Mouse (Mus musculus) hindbrain, embryonic 11.5 days (tissue): ENCODE data around the gene Tmem229b. TPM values are rescaled to one million over a fixed set of nuclear protein-coding genes. Genes with fewer than 3 reads are reported as not detected.
A peak's percentile ranks its signal among the peaks of the same experiment; 100 is the strongest.

ENCODE experiments used
- ATAC-seq: fragments of 200-750 bp; cut with Nextera tagmentation; 2 replicates; pipeline ENCODE4 v1.8.0; 2017; ENCODE audit warnings: mild to moderate bottlenecking, moderate TSS enrichment, moderate library complexity; ENCODE audit not compliant: low FRiP score
- DNase-seq: peaks from one replicate; pipeline ENCODE4 v3.0.0-alpha.2; 2015; ENCODE audit warnings: low spot score
- H3K27ac ChIP-seq: fragments of 300-500 bp; sonication (generic); 2 replicates; pipeline ENCODE4 v1.5.1; 2014; ENCODE audit warnings: mild to moderate bottlenecking, low read depth, low read length
- H3K27me3 ChIP-seq: fragments of 300-500 bp; sonication (generic); 2 replicates; pipeline ENCODE4 v1.6.1; 2014; ENCODE audit warnings: mild to moderate bottlenecking, low read length, moderate library complexity, mixed read lengths; ENCODE audit not compliant: control insufficient read depth, insufficient read depth
- H3K36me3 ChIP-seq: fragments of 300-500 bp; sonication (generic); 2 replicates; pipeline ENCODE4 v1.6.1; 2014; ENCODE audit warnings: mild to moderate bottlenecking, low read length, moderate library complexity, mixed read lengths; ENCODE audit not compliant: control insufficient read depth, insufficient read depth
- H3K4me1 ChIP-seq: fragments of 300-500 bp; sonication (generic); replicated peaks from 2 replicates; pipeline ENCODE4 v1.6.1; 2014; ENCODE audit warnings: low read length, mixed read lengths; ENCODE audit not compliant: control insufficient read depth, insufficient read depth
- H3K4me2 ChIP-seq: fragments of 300-500 bp; sonication (generic); replicated peaks from 2 replicates; pipeline ENCODE4 v1.6.1; 2014; ENCODE audit warnings: mild to moderate bottlenecking, low read depth, low read length
- H3K4me3 ChIP-seq: fragments of 300-500 bp; sonication (generic); 2 replicates; pipeline ENCODE4 v1.5.1; 2014; ENCODE audit warnings: low read depth, low read length
- H3K9ac ChIP-seq: fragments of 300-500 bp; sonication (generic); 2 replicates; pipeline ENCODE4 v1.6.1; 2014; ENCODE audit warnings: low read depth, low read length
- H3K9me3 ChIP-seq: fragments of 300-500 bp; sonication (generic); 2 replicates; pipeline ENCODE4 v1.6.1; 2016; ENCODE audit warnings: low read length; ENCODE audit not compliant: control insufficient read depth
- WGBS: fragments of 180-500 bp; shearing (Covaris S2); extraction: QIAGEN DNeasy Blood & Tissue Kit; methylation state at CpG from one replicate; pipeline ENCODE4 v1.1.7; 2014; 5-methylcytosine and 5-hydroxymethylcytosine counted together
- polyA plus RNA-seq: library from polyadenylated mRNA; unstranded; fragments of >200 nt; fragmentation: Nextera tagmentation; extraction: Ambion mirVana; gene quantifications from 2 replicates; pipeline ENCODE4 v1.2.1, GENCODE M21; 2014

Gene Tmem229b
- polyA plus RNA-seq, 1 experiment from 2014 or later, result 7.5 TPM

GRCm38 (mm10) chr12:78952484-78952883 is 54.9 kb downstream of the Tmem229b start:
- Histone ChIP-seq H3K4me2 (no peak overlapping the region), H3K36me3 (no peaks in the 10 kb centered on the region), H3K4me1 (no peaks in the 10 kb centered on the region), H3K9me3 (0 out of 2 replicates have a peak, but pooled peaks cover 4% of the 10 kb centered on the region), H3K9ac (no peak overlapping the region), H3K4me3 (no peak overlapping the region), H3K27me3 (no peaks in the 10 kb centered on the region), H3K27ac (no peak overlapping the region)
- WGBS, result 62% methylated on average over 3 of the region's 3 CpGs
- DNase-seq, result no peak
- no peak for ATAC-seq

GRCm38 (mm10) chr12:78952053-78952452 is 55.4 kb downstream of the Tmem229b start:
- no peaks in the 10 kb centered on the region for H3K27me3 ChIP-seq
- no peak for DNase-seq
- H3K4me1 ChIP-seq, result no peaks in the 10 kb centered on the region
- ATAC-seq, result no peak
- no peak overlapping the region for H3K27ac ChIP-seq
- 76% methylated on average over 11 of the region's 11 CpGs for WGBS
- 0 out of 2 replicates have a peak, but pooled peaks cover 3% of the 10 kb centered on the region for H3K9me3 ChIP-seq
- H3K9ac ChIP-seq, result no peak overlapping the region
- no peak overlapping the region for H3K4me2 ChIP-seq
- no peak overlapping the region for H3K4me3 ChIP-seq
- no peaks in the 10 kb centered on the region for H3K36me3 ChIP-seq

- no peaks in the 10 kb centered on the region for H3K9me3 ChIP-seq
- ATAC-seq, result no peak
- WGBS, result 51% methylated on average over 5 of the region's 5 CpGs
- H3K4me1 ChIP-seq, result no peaks in the 10 kb centered on the region
- no peak overlapping the region for H3K27ac ChIP-seq
- DNase-seq, result no peak
- H3K4me3 ChIP-seq, result no peak overlapping the region
- no peaks in the 10 kb centered on the region for H3K36me3 ChIP-seq
- H3K27me3 ChIP-seq, result no peaks in the 10 kb centered on the region
- no peak overlapping the region for H3K4me2 ChIP-seq
- no peak overlapping the region for H3K9ac ChIP-seq
Measured at GRCm38 (mm10) chr12:78947661-78948060, 59.8 kb downstream of the Tmem229b start.

GRCm38 (mm10) chr12:78947161-78947560 is 60.3 kb downstream of the Tmem229b start:
- no peaks in the 10 kb centered on the region for H3K4me1 ChIP-seq

DNA sequence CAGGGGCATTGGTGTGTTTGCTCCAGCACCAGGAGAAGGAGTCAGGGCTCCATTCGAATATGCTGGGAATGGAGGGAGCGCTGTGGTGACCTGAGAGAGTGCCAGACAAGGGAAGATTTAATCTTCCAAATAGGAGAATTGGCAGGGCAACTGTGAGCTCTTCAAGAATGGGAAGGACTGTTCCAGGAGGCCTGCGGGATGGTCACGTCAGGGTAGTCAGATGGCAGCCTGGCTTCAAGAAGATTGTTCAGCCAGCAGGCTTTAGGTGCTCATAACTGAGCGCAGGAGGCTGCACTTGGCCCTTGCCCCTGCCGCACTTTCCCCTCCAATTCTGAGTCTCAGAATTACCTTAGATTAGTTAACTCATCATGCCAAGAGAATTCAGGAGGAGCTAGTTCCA is 64.5 kb downstream of the Tmem229b start:
- Histone ChIP-seq H3K36me3 (no peaks in the 10 kb centered on the region), H3K9ac (no peak overlapping the region), H3K27me3 (no peaks in the 10 kb centered on the region), H3K9me3 (no peaks in the 10 kb centered on the region), H3K27ac (no peak overlapping the region), H3K4me2 (no peak overlapping the region), H3K4me1 (no peaks in the 10 kb centered on the region), H3K4me3 (no peak overlapping the region)
- 88% methylated on average over 6 of the region's 6 CpGs for WGBS
- no peak for DNase-seq
- no peak for ATAC-seq

More at GRCm38 (mm10) chr12:78947161-78947560, 60.3 kb downstream of the Tmem229b start:
- Histone ChIP-seq H3K27me3 (no peaks in the 10 kb centered on the region), H3K27ac (no peak overlapping the region), H3K36me3 (no peaks in the 10 kb centered on the region), H3K4me3 (no peak overlapping the region), H3K9me3 (no peaks in the 10 kb centered on the region), H3K9ac (no peak overlapping the region), H3K4me2 (no peak overlapping the region)
- ATAC-seq (no peak), DNase-seq (peak; percentile 5)
- WGBS, result 84% methylated on average over 6 of the region's 6 CpGs

DNA sequence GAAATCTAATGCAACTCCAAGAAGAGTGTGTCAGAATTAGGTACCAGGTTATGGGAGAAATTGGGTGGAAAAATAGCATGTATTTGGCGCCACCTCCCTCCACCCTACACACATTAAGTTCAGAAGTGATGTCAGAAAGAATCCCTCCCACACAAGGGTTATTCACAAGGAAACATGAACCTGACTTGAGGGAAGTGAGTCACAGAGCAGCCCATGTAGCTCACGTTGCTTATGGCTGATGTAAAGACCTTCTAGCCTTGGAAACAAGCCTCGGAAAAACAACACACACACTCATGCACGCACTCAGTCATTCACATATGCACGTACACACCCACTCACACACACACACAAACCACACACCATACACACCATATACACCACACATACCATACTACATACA is 67.3 kb downstream of the Tmem229b start:
- Histone ChIP-seq H3K27me3 (no peaks in the 10 kb centered on the region), H3K4me3 (no peak overlapping the region), H3K36me3 (no peaks in the 10 kb centered on the region), H3K27ac (no peak overlapping the region), H3K9me3 (no peaks in the 10 kb centered on the region), H3K4me2 (no peak overlapping the region), H3K4me1 (no peaks in the 10 kb centered on the region), H3K9ac (no peak overlapping the region)
- WGBS, result 84% methylated on average over 5 of the region's 5 CpGs
- ATAC-seq (no peak), DNase-seq (no peak)

DNA sequence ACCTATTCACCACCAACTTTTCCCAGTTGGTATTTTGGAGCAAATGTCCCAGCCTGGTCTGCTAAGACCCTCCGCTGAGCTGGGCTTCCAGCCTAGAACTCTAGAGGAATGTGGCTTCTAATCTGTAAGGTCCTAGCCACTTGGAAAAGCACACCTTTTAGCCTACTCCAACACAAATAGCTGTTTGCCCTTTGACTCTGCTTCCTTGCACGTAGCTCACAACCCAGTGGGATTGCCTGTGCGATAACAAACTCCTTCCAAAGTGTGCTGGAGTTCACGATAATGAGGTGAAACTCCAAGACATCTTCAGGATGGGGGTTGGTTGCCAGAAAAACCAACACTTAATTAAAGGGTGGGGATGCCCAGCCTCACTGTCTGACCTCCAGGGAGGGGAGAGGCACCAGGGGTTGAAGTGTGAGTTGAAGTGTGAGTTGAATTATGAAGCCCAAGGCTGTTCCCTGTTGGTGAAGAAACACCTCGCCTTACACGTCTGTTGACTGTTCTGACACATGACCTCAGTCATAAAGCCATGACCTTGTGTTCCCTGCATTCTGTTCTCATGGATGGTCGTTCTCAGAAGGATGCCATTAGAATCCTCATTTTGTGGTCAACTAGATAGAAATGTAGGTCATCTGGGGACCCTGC is 67.9 kb downstream of the Tmem229b start:
- H3K36me3 ChIP-seq, result no peaks in the 10 kb centered on the region
- no peaks in the 10 kb centered on the region for H3K9me3 ChIP-seq
- H3K4me1 ChIP-seq, result no peaks in the 10 kb centered on the region
- no peak overlapping the region for H3K4me3 ChIP-seq
- no peak overlapping the region for H3K4me2 ChIP-seq
- H3K27ac ChIP-seq, result no peak overlapping the region
- WGBS, result 78% methylated on average over 7 of the region's 7 CpGs
- ATAC-seq, result no peak
- H3K27me3 ChIP-seq, result no peaks in the 10 kb centered on the region
- H3K9ac ChIP-seq, result no peak overlapping the region
- DNase-seq, result no peak

- Histone ChIP-seq H3K4me3 (no peak overlapping the region), H3K4me1 (no peaks in the 10 kb centered on the region), H3K27ac (no peak overlapping the region), H3K9ac (no peak overlapping the region), H3K27me3 (no peaks in the 10 kb centered on the region), H3K36me3 (no peaks in the 10 kb centered on the region), H3K9me3 (no peaks in the 10 kb centered on the region), H3K4me2 (no peak overlapping the region)
- no peak for DNase-seq
- 54% methylated on average over 4 of the region's 4 CpGs for WGBS
- no peak for ATAC-seq
Measured at GRCm38 (mm10) chr12:78936494-78936893, 70.9 kb downstream of the Tmem229b start.

DNA sequence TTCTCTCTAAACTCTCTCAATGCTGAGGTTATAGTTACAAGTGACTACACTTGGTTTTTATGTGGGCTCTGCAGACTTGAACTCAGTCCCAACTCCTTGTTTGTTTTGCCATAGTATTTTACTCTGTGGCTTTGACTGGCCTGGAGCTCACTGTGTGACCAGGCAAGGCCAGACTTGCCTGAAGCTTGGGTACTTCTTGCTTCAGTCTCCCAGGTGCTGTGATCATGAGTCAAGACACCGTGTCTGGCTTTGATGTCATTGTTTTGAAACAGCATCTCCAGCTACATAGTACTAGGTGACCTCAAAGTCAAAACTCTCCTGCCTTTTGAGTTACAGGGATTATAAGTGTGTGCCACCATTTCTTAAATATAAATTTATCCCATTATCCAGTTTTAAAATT is 77.5 kb downstream of the Tmem229b start:
- DNase-seq (no peak), ATAC-seq (no peak)
- Histone ChIP-seq H3K27ac (no peak overlapping the region), H3K4me3 (no peak overlapping the region), H3K36me3 (no peaks in the 10 kb centered on the region), H3K4me2 (no peak overlapping the region), H3K4me1 (no peaks in the 10 kb centered on the region), H3K27me3 (no peaks in the 10 kb centered on the region), H3K9ac (no peak overlapping the region), H3K9me3 (no peaks in the 10 kb centered on the region)
- WGBS, result 94% methylated on average over 1 of the region's 1 CpGs
